Mouse (Mus musculus): ENCODE measurements around the gene Sh3pxd2a.

GRCm38 (mm10) chr19:47225791-47226190 is 238.4 kb downstream of the Sh3pxd2a start:
- TF ChIP-seq SMC3 (IDR thresholded peaks at IDR 0.05; ENCODE audit: low read depth, low read length) (no peak), CTCF (IDR thresholded peaks at IDR 0.05 in 2 of 3, conservative IDR thresholded peaks at IDR 0.05 in 1 of 3; ENCODE audit: control insufficient read depth in 1 of 3, insufficient read depth in 1 of 3, low read depth in 2 of 3, low read length in 3 of 3, poor library complexity in 1 of 3, severe bottlenecking in 1 of 3) (no peak), CHD1 (IDR thresholded peaks at IDR 0.05; ENCODE audit: low read depth, low read length) (no peak), MAZ (IDR thresholded peaks at IDR 0.05; ENCODE audit: low read depth, low read length) (no peak), EP300 (IDR thresholded peaks at IDR 0.05; ENCODE audit: low read depth in 1 of 2, low read length in 2 of 2) (no peak), USF1 (IDR thresholded peaks at IDR 0.05; ENCODE audit: low read depth, low read length) (no peak), SIN3A (IDR thresholded peaks at IDR 0.05; ENCODE audit: low read length) (no peak)
